Mouse (Mus musculus) liver, postnatal 0 days (tissue): Measurements from ENCODE around the gene Ptprg. TPM values are rescaled to one million over a fixed set of nuclear protein-coding genes. Genes with fewer than 3 reads are reported as not detected.
A peak's percentile ranks its signal among the peaks of the same experiment; 100 is the strongest.

ENCODE experiments used
- ATAC-seq: fragments of 200-750 bp; cut with Nextera tagmentation; 2 replicates; pipeline ENCODE4 v1.8.0; 2017; ENCODE audit warnings: mild to moderate bottlenecking, moderate library complexity
- DNase-seq: peaks from one replicate; pipeline ENCODE4 v3.0.0-alpha.2; 2016
- H3K27ac ChIP-seq: fragments of 300-500 bp; sonication (generic); 2 replicates; pipeline ENCODE4 v1.5.1; 2014; ENCODE audit warnings: antibody characterized with exemption, moderate library complexity, mild to moderate bottlenecking, low read depth
- H3K27me3 ChIP-seq: fragments of 300-500 bp; sonication (generic); 2 replicates; pipeline ENCODE4 v1.6.1; 2014; ENCODE audit warnings: low read length, control low read depth, mixed read lengths; ENCODE audit not compliant: insufficient read depth
- H3K36me3 ChIP-seq: fragments of 300-500 bp; sonication (generic); replicated peaks from 2 replicates; pipeline ENCODE4 v1.6.1; 2014; ENCODE audit warnings: mild to moderate bottlenecking, control low read depth, low read length, moderate library complexity, mixed read lengths; ENCODE audit not compliant: insufficient read depth
- H3K4me1 ChIP-seq: fragments of 300-500 bp; sonication (generic); 2 replicates; pipeline ENCODE4 v1.6.1; 2014; ENCODE audit warnings: antibody characterized with exemption, mild to moderate bottlenecking, control low read depth; ENCODE audit not compliant: insufficient read depth
- H3K4me2 ChIP-seq: fragments of 300-500 bp; sonication (generic); 2 replicates; pipeline ENCODE4 v1.6.1; 2014; ENCODE audit warnings: low read depth, mild to moderate bottlenecking, low read length, moderate library complexity, mixed read lengths
- H3K4me3 ChIP-seq: fragments of 300-500 bp; sonication (generic); 2 replicates; pipeline ENCODE4 v1.5.1; 2014; ENCODE audit warnings: low read depth, low read length
- H3K9ac ChIP-seq: fragments of 300-500 bp; sonication (generic); replicated peaks from 2 replicates; pipeline ENCODE4 v1.6.1; 2014; ENCODE audit warnings: mild to moderate bottlenecking, moderate library complexity
- H3K9me3 ChIP-seq: fragments of 300-500 bp; sonication (generic); 2 replicates; pipeline ENCODE4 v1.6.1; 2016; ENCODE audit warnings: mild to moderate bottlenecking, control low read depth, low read length, mixed read lengths
- CTCF ChIP-seq: sonication (generic); IDR thresholded peaks from 2 replicates; pipeline ENCODE4 v1.5.1; 2016; ENCODE audit warnings: antibody characterized with exemption, low read depth
- EP300 ChIP-seq: IDR thresholded peaks from 2 replicates; pipeline ENCODE4 v1.6.1; 2016; ENCODE audit warnings: antibody characterized with exemption, low read depth, mild to moderate bottlenecking
- WGBS: fragments of 180-500 bp; shearing (Covaris S2); extraction: QIAGEN DNeasy Blood & Tissue Kit; methylation state at CpG from one replicate; pipeline ENCODE4 v1.1.7; 2014; ENCODE audit not compliant: insufficient replicate concordance; 5-methylcytosine and 5-hydroxymethylcytosine counted together
- polyA plus RNA-seq: library from polyadenylated mRNA; unstranded; fragments of >200 nt; fragmentation: Nextera tagmentation; extraction: Ambion mirVana; gene quantifications from 2 replicates; pipeline ENCODE4 v1.2.1, GENCODE M21; 2015

The Ptprg gene
- polyA plus RNA-seq, 1 experiment from 2014 or later = 2.7 TPM

DNA sequence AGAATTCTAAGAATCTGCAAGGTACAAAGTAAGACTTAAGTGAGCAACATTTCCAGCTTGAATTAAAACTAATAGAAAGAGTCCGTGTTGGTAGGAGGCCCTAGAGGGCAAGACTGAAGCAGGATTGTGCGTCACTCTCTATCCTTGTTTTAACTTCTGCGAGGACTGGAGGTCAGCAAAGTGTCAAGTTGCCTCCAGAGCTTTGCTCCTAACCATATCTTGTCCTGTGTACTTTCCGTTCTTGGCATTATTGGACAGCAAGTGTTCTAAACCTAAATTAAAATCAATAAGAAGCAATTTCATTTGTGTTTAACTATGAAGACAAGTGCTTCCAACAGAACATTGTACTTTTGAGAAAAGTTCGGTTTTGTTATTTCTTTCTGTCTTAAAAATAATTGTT is 20.4 kb downstream of the Ptprg start:
- Histone ChIP-seq H3K36me3 (no peaks in the 10 kb centered on the region), H3K4me3 (no peak overlapping the region), H3K27me3 (no peaks in the 10 kb centered on the region), H3K4me1 (peaks cover 8% of the 10 kb centered on the region), H3K4me2 (no peak overlapping the region), H3K9me3 (no peaks in the 10 kb centered on the region), H3K27ac (no peak overlapping the region), H3K9ac (no peak overlapping the region)
- 59% methylated on average over 5 of the region's 5 CpGs for WGBS
- DNase-seq = no peak
- TF ChIP-seq EP300 (no peak), CTCF (no peak)
- no peak for ATAC-seq

DNA sequence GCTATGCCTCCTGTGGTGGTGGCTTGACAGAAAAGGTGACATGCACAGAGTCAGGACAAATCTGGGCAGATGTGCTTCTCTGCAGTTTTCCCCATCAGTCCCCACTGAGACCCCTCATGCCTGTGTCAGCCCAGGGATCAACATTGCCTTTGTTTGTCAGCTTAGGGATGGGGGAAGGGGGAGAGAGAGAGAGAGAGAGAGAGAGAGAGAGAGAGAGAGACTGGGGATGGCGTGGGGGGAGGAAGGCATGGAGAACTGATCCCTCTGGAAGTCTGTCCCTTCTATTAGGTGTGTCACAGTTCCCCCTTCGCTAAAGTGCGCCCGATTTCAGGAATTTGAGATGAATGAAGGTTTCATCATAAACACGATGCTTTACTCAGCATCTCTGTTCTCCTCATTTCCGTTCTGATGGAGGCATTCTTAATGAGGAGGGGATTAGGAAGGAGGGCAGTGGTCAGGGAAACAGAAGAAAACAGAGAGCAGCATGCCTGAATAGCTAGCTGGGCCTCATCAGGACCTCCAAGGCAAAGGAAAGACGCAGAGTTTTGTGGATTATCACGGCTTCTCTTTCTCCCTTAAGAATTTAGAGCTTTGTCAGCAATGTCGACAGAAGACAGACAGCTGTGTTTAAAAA is 24.1 kb downstream of the Ptprg start:
- Histone ChIP-seq H3K9ac (no peak overlapping the region), H3K27ac (no peak overlapping the region), H3K4me2 (no peak overlapping the region), H3K9me3 (no peaks in the 10 kb centered on the region), H3K27me3 (no peaks in the 10 kb centered on the region), H3K4me1 (peaks cover 8% of the 10 kb centered on the region; the same call in 1 of the 2 replicates), H3K36me3 (no peaks in the 10 kb centered on the region), H3K4me3 (no peak overlapping the region)
- ATAC-seq = no peak
- TF ChIP-seq EP300 (no peak), CTCF (no peak)
- DNase-seq = no peak
- 47% methylated on average over 9 of the region's 9 CpGs for WGBS

DNA sequence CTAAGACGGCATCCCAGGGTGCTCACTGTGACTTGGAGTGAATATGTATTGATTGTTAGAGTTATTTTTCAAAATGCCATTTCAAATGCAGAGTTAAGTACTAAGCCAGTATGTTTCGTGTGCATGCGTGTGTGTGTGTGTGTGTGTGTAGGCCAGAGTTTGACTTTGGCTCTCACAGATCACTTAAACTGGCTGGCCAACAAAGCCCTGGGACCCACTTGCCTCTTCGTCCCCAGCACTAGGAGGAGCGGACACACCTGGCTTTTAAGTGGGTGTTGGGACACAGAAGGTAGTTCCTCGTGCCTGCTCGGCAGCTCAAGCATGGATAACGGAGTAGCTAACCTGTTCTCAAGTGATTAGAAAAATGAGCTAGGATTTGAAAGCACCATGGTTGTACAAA is 24.6 kb downstream of the Ptprg start:
- no peak overlapping the region for H3K4me2 ChIP-seq
- H3K4me3 ChIP-seq = no peak overlapping the region
- DNase-seq (no peak), ATAC-seq (no peak)
- no peaks in the 10 kb centered on the region for H3K9me3 ChIP-seq
- no peak overlapping the region for H3K9ac ChIP-seq
- 76% methylated on average over 8 of the region's 8 CpGs for whole genome bisulfite sequencing
- no peak overlapping the region for H3K27ac ChIP-seq
- H3K4me1 ChIP-seq = peaks cover 8% of the 10 kb centered on the region; the same call in 1 of the 2 replicates
- no peak for TF ChIP-seq CTCF
- no peak for TF ChIP-seq EP300
- H3K36me3 ChIP-seq = no peaks in the 10 kb centered on the region
- no peaks in the 10 kb centered on the region for H3K27me3 ChIP-seq

DNA sequence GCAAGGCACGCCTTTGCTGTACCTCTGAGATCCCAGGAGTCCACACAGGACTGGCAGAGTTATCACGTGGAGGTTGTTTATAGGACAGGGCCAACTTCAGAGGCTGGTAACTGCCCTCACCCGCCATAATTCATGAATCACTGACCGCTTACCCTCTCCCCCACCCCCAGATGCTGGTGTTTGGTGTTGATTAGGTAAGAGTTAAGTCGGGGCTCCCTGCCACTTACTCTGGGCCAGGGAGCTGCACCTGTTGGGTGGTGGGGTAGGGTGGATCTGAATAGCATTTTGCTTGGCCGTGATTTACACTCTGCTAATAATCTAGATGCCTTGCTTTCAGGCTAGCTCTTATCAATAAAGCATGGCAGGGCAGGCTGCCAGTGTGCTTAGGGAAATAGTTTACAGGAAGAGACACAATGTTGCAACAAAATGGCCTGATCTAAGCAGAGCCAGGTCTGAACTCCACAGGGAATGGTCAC is 25.2 kb downstream of the Ptprg start:
- Histone ChIP-seq H3K27ac (peak overlapping the region; percentile 72), H3K4me2 (peak overlapping the region; percentile 20; the same call in 1 of the 2 replicates), H3K36me3 (no peaks in the 10 kb centered on the region), H3K4me3 (no peak overlapping the region), H3K9ac (no peak overlapping the region), H3K9me3 (no peaks in the 10 kb centered on the region; the same call in 1 of the 2 replicates), H3K27me3 (no peaks in the 10 kb centered on the region), H3K4me1 (peaks cover 3% of the 10 kb centered on the region; the same call in 1 of the 2 replicates)
- no peak for TF ChIP-seq EP300
- no peak for TF ChIP-seq CTCF
- ATAC-seq = peak; percentile 94
- 44% methylated on average over 6 of the region's 6 CpGs for WGBS
- DNase-seq = peak; percentile 54

DNA sequence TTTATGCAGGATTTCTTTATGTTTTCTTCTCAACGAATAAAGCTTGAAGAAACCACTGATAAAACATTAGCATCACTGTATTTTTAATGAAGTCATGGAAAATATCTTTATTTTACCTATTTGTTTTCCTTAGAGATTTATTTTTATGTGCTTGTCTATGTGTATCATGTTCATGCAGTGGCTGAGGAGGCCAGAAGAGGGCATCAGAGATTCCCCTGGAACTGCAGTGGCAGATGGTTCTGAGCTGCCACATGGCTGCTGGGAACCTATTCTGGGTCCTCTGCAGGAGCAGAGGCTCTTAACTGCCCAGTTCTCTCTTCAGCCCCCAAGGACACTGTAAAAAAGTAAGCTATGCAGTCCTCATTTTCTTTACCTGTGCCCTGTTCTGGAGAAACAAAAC is 26.6 kb downstream of the Ptprg start:
- H3K27ac ChIP-seq = no peak overlapping the region
- WGBS = 52% methylated on average over 1 of the region's 1 CpGs
- no peaks in the 10 kb centered on the region; the same call in 1 of the 2 replicates for H3K9me3 ChIP-seq
- DNase-seq = no peak
- no peak overlapping the region for H3K4me2 ChIP-seq
- peak; percentile 17; the same call in 1 of the 2 replicates for TF ChIP-seq CTCF
- TF ChIP-seq EP300 = no peak
- H3K9ac ChIP-seq = no peak overlapping the region
- ATAC-seq = no peak
- H3K4me1 ChIP-seq = peaks cover 3% of the 10 kb centered on the region; the same call in 1 of the 2 replicates
- no peak overlapping the region for H3K4me3 ChIP-seq
- H3K36me3 ChIP-seq = no peaks in the 10 kb centered on the region
- H3K27me3 ChIP-seq = no peaks in the 10 kb centered on the region

DNA sequence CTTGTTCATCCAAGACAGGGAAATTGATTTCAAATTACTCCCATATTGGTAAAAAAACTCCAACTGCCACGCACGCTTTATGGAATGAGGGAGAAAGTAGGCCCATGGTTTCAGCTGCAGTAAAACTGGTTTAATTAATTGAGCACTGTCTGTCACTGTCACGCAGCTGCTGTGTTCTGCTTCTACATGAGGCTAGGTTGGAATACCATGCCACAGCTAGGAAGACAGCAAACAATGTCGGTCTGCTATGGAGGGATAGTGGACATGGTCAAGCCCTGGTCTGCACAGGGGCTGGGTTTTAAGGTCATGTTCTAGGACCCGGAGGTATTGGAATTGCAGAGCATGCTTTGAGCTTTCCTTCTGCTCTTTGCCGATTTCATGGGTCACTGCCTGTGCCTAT is 30.9 kb downstream of the Ptprg start:
- no peaks in the 10 kb centered on the region for H3K27me3 ChIP-seq
- H3K36me3 ChIP-seq = no peaks in the 10 kb centered on the region
- no peak overlapping the region for H3K4me2 ChIP-seq
- no peak for DNase-seq
- no peaks in the 10 kb centered on the region for H3K4me1 ChIP-seq
- no peak overlapping the region for H3K27ac ChIP-seq
- no peaks in the 10 kb centered on the region; the same call in 1 of the 2 replicates for H3K9me3 ChIP-seq
- no peak overlapping the region for H3K4me3 ChIP-seq
- no peak for ATAC-seq
- 78% methylated on average over 6 of the region's 6 CpGs for WGBS
- no peak for TF ChIP-seq EP300
- no peak for TF ChIP-seq CTCF
- H3K9ac ChIP-seq = no peak overlapping the region
